Mouse (Mus musculus) ovary, postnatal 14 days (tissue): ENCODE measurements around the gene Polr2b.

Experiments
- DNase-seq: peaks from one replicate; pipeline ENCODE4 v3.0.0; 2022; ENCODE audit warnings: low spot score

Gene Polr2b

GRCm38 (mm10) chr5:77388359-77388758 lies 78.4 kb downstream of the Polr2b start:
- no peak for DNase-seq

GRCm38 (mm10) chr5:77390272-77390671 lies 80.3 kb downstream of the Polr2b start:
- DNase-seq = no peak

- DNase-seq = no peak
Observed at GRCm38 (mm10) chr5:77393094-77393619, 83.2 kb downstream of the Polr2b start.

GRCm38 (mm10) chr5:77393990-77394618 lies 84.2 kb downstream of the Polr2b start:
- DNase-seq = no peak

DNA sequence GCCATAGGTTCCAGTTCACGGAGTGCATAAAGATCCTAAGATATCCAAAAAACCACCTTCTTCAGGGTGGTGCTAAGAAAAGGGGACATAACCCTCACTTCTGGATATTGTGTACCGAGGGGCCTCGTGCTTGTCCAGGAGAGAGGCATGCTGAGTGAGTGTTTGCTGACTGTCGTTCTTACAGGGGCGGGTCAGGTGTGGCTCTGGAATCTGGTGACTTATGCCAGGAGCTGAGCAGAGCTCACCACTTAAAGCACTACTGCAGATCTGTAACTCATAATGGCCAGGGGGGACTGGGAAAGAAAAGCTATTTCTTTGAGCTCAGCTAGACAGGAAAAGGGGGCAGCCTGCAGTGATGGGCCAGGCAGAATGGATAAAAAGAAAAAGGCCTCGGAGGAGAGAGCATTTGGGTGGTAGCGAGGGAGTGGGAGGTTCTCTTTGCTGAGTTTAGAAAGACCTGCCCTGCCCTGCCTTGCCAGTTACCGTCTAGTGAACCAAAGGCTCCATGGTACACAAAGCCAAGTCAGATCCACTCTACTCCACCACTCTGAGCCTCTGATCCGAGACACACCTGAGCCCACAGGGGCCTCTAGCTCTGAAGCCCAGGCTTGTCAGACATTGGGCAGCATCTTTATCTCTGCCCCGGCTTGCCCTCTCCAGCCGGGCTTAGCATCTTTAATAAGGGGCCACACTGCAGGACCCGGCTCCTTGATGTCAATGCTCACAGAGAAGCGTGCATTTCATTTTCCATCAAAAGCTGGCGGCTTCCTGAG lies 88.5 kb downstream of the Polr2b start:
- DNase-seq = no peak
